Mouse (Mus musculus) myocyte (in vitro differentiated cells): ENCODE results near the gene Smim17. TPM values are rescaled to one million over a fixed set of nuclear protein-coding genes. Genes with fewer than 3 reads are reported as not detected.
A peak's percentile ranks its signal among the peaks of the same experiment; 100 is the strongest.

Experiments
- H3K27me3 ChIP-seq: one replicate; pipeline ENCODE4 v1.6.1; 2011; ENCODE audit not compliant: control insufficient read depth, insufficient read depth, insufficient read length
- H3K36me3 ChIP-seq: one replicate; pipeline ENCODE4 v1.6.1; 2011; ENCODE audit not compliant: control insufficient read depth, insufficient read depth
- H3K4me2 ChIP-seq: one replicate; pipeline ENCODE4 v1.6.1; 2011; ENCODE audit warnings: low read depth, control low read depth
- H3K4me3 ChIP-seq: one replicate; pipeline ENCODE4 v1.5.1; 2011; ENCODE audit warnings: mild to moderate bottlenecking, control low read depth, moderate library complexity
- H3K79me2 ChIP-seq: one replicate; pipeline ENCODE4 v1.6.1; 2011; ENCODE audit not compliant: control insufficient read depth, insufficient read depth
- H3ac ChIP-seq: one replicate; pipeline ENCODE4 v1.6.1; 2011; ENCODE audit not compliant: control insufficient read depth, insufficient read length
- CEBPB ChIP-seq: IDR thresholded peaks from 2 replicates; pipeline ENCODE4 v1.6.1; 2011; ENCODE audit warnings: mild to moderate bottlenecking, moderate library complexity; ENCODE audit not compliant: poor library complexity, insufficient read depth, severe bottlenecking
- E2F4 ChIP-seq: IDR thresholded peaks from one replicate; pipeline ENCODE4 v1.6.1; 2011; ENCODE audit warnings: mild to moderate bottlenecking, control low read depth, moderate library complexity; ENCODE audit not compliant: insufficient read depth
- MAX ChIP-seq: IDR thresholded peaks from one replicate; pipeline ENCODE4 v1.6.1; 2011; ENCODE audit warnings: low read depth, mild to moderate bottlenecking, control low read depth
- MYOD1 ChIP-seq, 3 experiments: IDR thresholded peaks; one replicate each; pipeline ENCODE4 v1.6.1; 2011; ENCODE audit warnings: control low read depth in 2 of 3, low read depth in 2 of 3, mild to moderate bottlenecking in 2 of 3, moderate library complexity in 1 of 3; ENCODE audit not compliant: insufficient read length in 2 of 3, control insufficient read depth in 1 of 3
- MYOG ChIP-seq, 3 experiments: IDR thresholded peaks; one replicate each; pipeline ENCODE4 v1.6.1; 2011; ENCODE audit warnings: control low read depth in 2 of 3, low read depth in 2 of 3, mild to moderate bottlenecking in 2 of 3; ENCODE audit not compliant: insufficient read length in 2 of 3, control insufficient read depth in 1 of 3, insufficient read depth in 1 of 3
- POLR2A ChIP-seq: IDR thresholded peaks from one replicate; pipeline ENCODE4 v1.6.1; 2011; ENCODE audit warnings: low read depth, mild to moderate bottlenecking, control low read depth, moderate library complexity; ENCODE audit not compliant: insufficient read length
- POLR2AphosphoS2 ChIP-seq: IDR thresholded peaks from one replicate; pipeline ENCODE4 v1.6.1; 2011; ENCODE audit warnings: low read depth, control low read depth; ENCODE audit not compliant: insufficient read length
- REST ChIP-seq: IDR thresholded peaks from one replicate; pipeline ENCODE4 v1.6.1; 2011; ENCODE audit warnings: mild to moderate bottlenecking, control low read depth, moderate library complexity; ENCODE audit not compliant: insufficient read depth, insufficient read length
- SRF ChIP-seq: IDR thresholded peaks from one replicate; pipeline ENCODE4 v1.6.1; 2011; ENCODE audit warnings: low read depth; ENCODE audit not compliant: control insufficient read depth, insufficient read length
- TCF12 ChIP-seq: IDR thresholded peaks from one replicate; pipeline ENCODE4 v1.6.1; 2011; ENCODE audit warnings: mild to moderate bottlenecking, control low read depth; ENCODE audit not compliant: poor library complexity, insufficient read depth, severe bottlenecking
- TCF3 ChIP-seq: IDR thresholded peaks from one replicate; pipeline ENCODE4 v1.6.1; 2011; ENCODE audit warnings: low read depth, control low read depth; ENCODE audit not compliant: insufficient read length
- USF1 ChIP-seq: IDR thresholded peaks from one replicate; pipeline ENCODE4 v1.6.1; 2011; ENCODE audit warnings: low read depth, mild to moderate bottlenecking, control low read depth, moderate library complexity
- polyA plus RNA-seq: library from polyadenylated mRNA; unstranded; fragments of >200 nt; fragmentation: generic; extraction: Trizol; gene quantifications from one replicate; pipeline ENCODE4 v1.2.1, GENCODE M21; 2012; ENCODE audit warnings: missing spikeins

The Smim17 gene
- polyA plus RNA-seq, 1 experiment: not detected

- H3K79me2 ChIP-seq: no peaks in the 10 kb centered on the region
- H3K4me2 ChIP-seq: no peak within 1 kb of the TSS
- no peaks in the 10 kb centered on the region for H3K36me3 ChIP-seq
- TF ChIP-seq MYOD1 (IDR thresholded peaks at IDR 0.05; ENCODE audit: control insufficient read depth in 1 of 3, insufficient read length in 2 of 3, low read depth in 2 of 3): no peak
- TF ChIP-seq POLR2AphosphoS2: no peak
- no peak for TF ChIP-seq POLR2A
- no peak for TF ChIP-seq E2F4
- no peak for TF ChIP-seq MAX
- no peak for TF ChIP-seq REST
- TF ChIP-seq USF1: no peak
- no peak for TF ChIP-seq TCF12
- TF ChIP-seq MYOG (IDR thresholded peaks at IDR 0.05; ENCODE audit: control insufficient read depth in 1 of 3, insufficient read depth in 1 of 3, insufficient read length in 2 of 3, low read depth in 2 of 3): no peak
- TF ChIP-seq SRF: no peak
- H3K27me3 ChIP-seq: no peaks in the 10 kb centered on the region
- H3K4me3 ChIP-seq: no peak within 1 kb of the TSS
- H3ac ChIP-seq: no peak within 1 kb of the TSS
These were observed 39.9 kb downstream of the Smim17 start, which contains the start of gene Olfr1344 for GRCm38 (mm10) chr7:6438388-6438787. Gene Olfr1344, plus strand, starts transcription at chr7:6438688.

- H3K36me3 ChIP-seq: no peaks in the 10 kb centered on the region
- TF ChIP-seq MYOD1 (IDR thresholded peaks at IDR 0.05; ENCODE audit: control insufficient read depth in 1 of 3, insufficient read length in 2 of 3, low read depth in 2 of 3) (no peak), MYOG (IDR thresholded peaks at IDR 0.05; ENCODE audit: control insufficient read depth in 1 of 3, insufficient read depth in 1 of 3, insufficient read length in 2 of 3, low read depth in 2 of 3) (no peak), POLR2AphosphoS2 (no peak), CEBPB (no peak)
- H3K79me2 ChIP-seq: no peaks in the 10 kb centered on the region
- no peak overlapping the region for H3K4me3 ChIP-seq
- no peak overlapping the region for H3K4me2 ChIP-seq
- no peak overlapping the region for H3ac ChIP-seq
- no peaks in the 10 kb centered on the region for H3K27me3 ChIP-seq
These were observed 42.7 kb downstream of the Smim17 start for GRCm38 (mm10) chr7:6441173-6441572.

- no peaks in the 10 kb centered on the region for H3K27me3 ChIP-seq
- H3K36me3 ChIP-seq: no peaks in the 10 kb centered on the region
- no peak overlapping the region for H3K4me2 ChIP-seq
- no peaks in the 10 kb centered on the region for H3K79me2 ChIP-seq
- no peak overlapping the region for H3ac ChIP-seq
- H3K4me3 ChIP-seq: no peak overlapping the region
- no peak for TF ChIP-seq E2F4
- no peak for TF ChIP-seq CEBPB
- no peak for TF ChIP-seq TCF12
- no peak for TF ChIP-seq SRF
- no peak for TF ChIP-seq USF1
- no peak for TF ChIP-seq MYOD1 (IDR thresholded peaks at IDR 0.05; ENCODE audit: control insufficient read depth in 1 of 3, insufficient read length in 2 of 3, low read depth in 2 of 3)
- no peak for TF ChIP-seq MYOG (IDR thresholded peaks at IDR 0.05; ENCODE audit: control insufficient read depth in 1 of 3, insufficient read depth in 1 of 3, insufficient read length in 2 of 3, low read depth in 2 of 3)
- TF ChIP-seq MAX: no peak
- TF ChIP-seq POLR2A: no peak
- TF ChIP-seq POLR2AphosphoS2: no peak
- TF ChIP-seq TCF3: no peak
- no peak for TF ChIP-seq REST
These were observed 49.3 kb downstream of the Smim17 start for GRCm38 (mm10) chr7:6447771-6448170.

GRCm38 (mm10) chr7:6455868-6456267, 57.4 kb downstream of the Smim17 start, which contains the start of gene Olfr1336:
Gene Olfr1336, plus strand, starts transcription at chr7:6456168.
- H3ac ChIP-seq: no peak within 1 kb of the TSS
- no peaks in the 10 kb centered on the region for H3K36me3 ChIP-seq
- H3K4me2 ChIP-seq: no peak within 1 kb of the TSS
- H3K27me3 ChIP-seq: no peaks in the 10 kb centered on the region
- no peak within 1 kb of the TSS for H3K4me3 ChIP-seq
- no peaks in the 10 kb centered on the region for H3K79me2 ChIP-seq
- TF ChIP-seq MYOD1 (IDR thresholded peaks at IDR 0.05; ENCODE audit: control insufficient read depth in 1 of 3, insufficient read length in 2 of 3, low read depth in 2 of 3): no peak
- TF ChIP-seq MAX: no peak
- TF ChIP-seq POLR2A: no peak
- TF ChIP-seq REST: no peak
- no peak for TF ChIP-seq E2F4
- TF ChIP-seq MYOG (IDR thresholded peaks at IDR 0.05; ENCODE audit: control insufficient read depth in 1 of 3, insufficient read depth in 1 of 3, insufficient read length in 2 of 3, low read depth in 2 of 3): no peak
- no peak for TF ChIP-seq TCF12
- TF ChIP-seq POLR2AphosphoS2: no peak
- TF ChIP-seq SRF: no peak
- no peak for TF ChIP-seq USF1
- no peak for TF ChIP-seq TCF3
- no peak for TF ChIP-seq CEBPB

GRCm38 (mm10) chr7:6456399-6456798, 57.9 kb downstream of the Smim17 start:
- Histone ChIP-seq H3K4me3 (no peak overlapping the region), H3ac (no peak overlapping the region), H3K36me3 (no peaks in the 10 kb centered on the region), H3K27me3 (no peaks in the 10 kb centered on the region), H3K79me2 (no peaks in the 10 kb centered on the region), H3K4me2 (no peak overlapping the region)
- TF ChIP-seq CEBPB (no peak), REST (peak; percentile 87)
